Comparison of ENCODE assay signal across 12 mouse cellular contexts in genomic region chr11:48526316-48526715, GRCm38 (mm10).
"Had no signal": no experiment of that assay in that cellular context is flagged by ENCODE, and none has a peak within 500 bp of the region (broad histone marks: within the 10 kb centered on the region; RNA-seq: fewer than 3 reads in every experiment).

No protein-coding gene starts in this region.

- ATAC-seq: intestine, postnatal 0 days had no signal

- DNase-seq: kidney, adult 2 months; kidney, postnatal 25 days; layer of hippocampus, adult 9-11 months; liver, embryonic 13.5 days; lung, adult 2 months; lung, postnatal 14 days; lung, postnatal 4 days; midbrain, embryonic 14.5 days; spleen, adult 18-20 months; thymus, adult 18-20 months; thymus, postnatal 36 days had no signal
